Mouse (Mus musculus): Measurements from ENCODE around the gene Ccdc149.
A peak's percentile ranks its signal among the peaks of the same experiment; 100 is the strongest.

Ccdc149 gene

GRCm38 (mm10) chr5:52370901-52371300 lies 100.4 kb downstream of the Ccdc149 start:
- no peak for DNase-seq (ENCODE audit: low read depth)

- DNase-seq (ENCODE audit: low read depth), result no peak
Observed at GRCm38 (mm10) chr5:52367866-52368840, 103.2 kb downstream of the Ccdc149 start.

- DNase-seq (ENCODE audit: low read depth), result no peak
Observed at GRCm38 (mm10) chr5:52366661-52367060, 104.7 kb downstream of the Ccdc149 start.

- no peak for DNase-seq (ENCODE audit: low read depth)
Observed at GRCm38 (mm10) chr5:52365930-52366329, 105.4 kb downstream of the Ccdc149 start.

- DNase-seq (ENCODE audit: low read depth), result no peak
Observed at GRCm38 (mm10) chr5:52364521-52364920, 106.8 kb downstream of the Ccdc149 start.

GRCm38 (mm10) chr5:52363468-52364150 lies 107.7 kb downstream of the Ccdc149 start, which contains the start of gene Sod3:
Gene Sod3 (plus strand): TSS chr5:52363791.
- DNase-seq (ENCODE audit: low read depth), result no peak

GRCm38 (mm10) chr5:52362776-52363467 lies 108.4 kb downstream of the Ccdc149 start:
- DNase-seq (ENCODE audit: low read depth), result no peak

GRCm38 (mm10) chr5:52360286-52361049 lies 110.9 kb downstream of the Ccdc149 start:
- DNase-seq (ENCODE audit: low read depth), result no peak

- DNase-seq (ENCODE audit: low read depth), result no peak
Observed at GRCm38 (mm10) chr5:52358120-52358519, 113.2 kb downstream of the Ccdc149 start.

- DNase-seq (ENCODE audit: low read depth), result no peak
Observed at GRCm38 (mm10) chr5:52357175-52357754, 114.1 kb downstream of the Ccdc149 start.

- peak; percentile 7 for DNase-seq (ENCODE audit: low read depth)
Observed at GRCm38 (mm10) chr5:52355612-52356011, 115.7 kb downstream of the Ccdc149 start.

- no peak for DNase-seq (ENCODE audit: low read depth)
Observed at GRCm38 (mm10) chr5:52354441-52354840, 116.9 kb downstream of the Ccdc149 start.

- DNase-seq (ENCODE audit: low read depth), result no peak
Observed at GRCm38 (mm10) chr5:52352730-52353129, 118.6 kb downstream of the Ccdc149 start.

- no peak for DNase-seq (ENCODE audit: low read depth)
Observed at GRCm38 (mm10) chr5:52351561-52351960, 119.8 kb downstream of the Ccdc149 start.

- no peak for DNase-seq (ENCODE audit: low read depth)
Observed at GRCm38 (mm10) chr5:52350451-52350850, 120.9 kb downstream of the Ccdc149 start.

- no peak for DNase-seq (ENCODE audit: low read depth)
Observed at GRCm38 (mm10) chr5:52346890-52347289, 124.4 kb downstream of the Ccdc149 start.

GRCm38 (mm10) chr5:52339134-52339533 lies 132.2 kb downstream of the Ccdc149 start:
- DNase-seq (ENCODE audit: low read depth), result no peak

GRCm38 (mm10) chr5:52335590-52335989 lies 135.7 kb downstream of the Ccdc149 start:
- DNase-seq (ENCODE audit: low read depth), result no peak

GRCm38 (mm10) chr5:52332120-52332519 lies 139.2 kb downstream of the Ccdc149 start:
- DNase-seq (ENCODE audit: low read depth), result no peak

Measured in c-Kit-positive CD71-negative TER-119-negative erythroid progenitor cells, embryonic 14.5 days (primary cell).